Mouse (Mus musculus) left cerebral cortex, adult 18-20 months (tissue): ENCODE results near the gene Rbfox3. TPM values are rescaled to one million over a fixed set of nuclear protein-coding genes. Genes with fewer than 3 reads are reported as not detected.

ENCODE experiments used
- DNase-seq, 2 experiments: peaks; one replicate each; pipeline ENCODE4 v3.0.0; 2021 to 2022; ENCODE audit warnings: low spot score in 2 of 2, mixed read lengths in 1 of 2
- total RNA-seq, 2 experiments: library from RNA; stranded (reverse); gene quantifications; 2 replicates each; pipeline ENCODE4 v1.2.3; 2021

The Rbfox3 gene
- total RNA-seq, 2 experiments from 2014 or later, result 301 to 331 TPM

GRCm38 (mm10) chr11:118517924-118518323 lies 393.5 kb downstream of the Rbfox3 start:
- no peak for DNase-seq

GRCm38 (mm10) chr11:118512257-118512910 lies 399.0 kb downstream of the Rbfox3 start:
- no peak for DNase-seq

GRCm38 (mm10) chr11:118511851-118512250 lies 399.5 kb downstream of the Rbfox3 start:
- peak; percentile 60 to 66 for DNase-seq

GRCm38 (mm10) chr11:118508341-118508740 lies 403.1 kb downstream of the Rbfox3 start:
- no peak for DNase-seq

- peak; percentile 82 to 83 for DNase-seq
Observed at GRCm38 (mm10) chr11:118507904-118508303, 403.5 kb downstream of the Rbfox3 start.

GRCm38 (mm10) chr11:118507095-118507494 lies 404.3 kb downstream of the Rbfox3 start:
- no peak for DNase-seq

GRCm38 (mm10) chr11:118504180-118504454 lies 407.3 kb downstream of the Rbfox3 start:
- peak; percentile 43 to 66 for DNase-seq

- no peak for DNase-seq
Observed at GRCm38 (mm10) chr11:118503418-118504179, 407.8 kb downstream of the Rbfox3 start.

GRCm38 (mm10) chr11:118502990-118503389 lies 408.4 kb downstream of the Rbfox3 start:
- DNase-seq, result no peak

GRCm38 (mm10) chr11:118496066-118496689 lies 415.2 kb downstream of the Rbfox3 start:
- peak; percentile 37 to 39 for DNase-seq

- DNase-seq, result peak in 1 of 2 experiments; percentile 56
Observed at GRCm38 (mm10) chr11:118495065-118495464, 416.3 kb downstream of the Rbfox3 start.

- no peak for DNase-seq
Observed at GRCm38 (mm10) chr11:118494001-118494737, 417.2 kb downstream of the Rbfox3 start.

- DNase-seq, result no peak
Observed at GRCm38 (mm10) chr11:118493458-118493857, 417.9 kb downstream of the Rbfox3 start.

GRCm38 (mm10) chr11:118491230-118491629 lies 420.2 kb downstream of the Rbfox3 start:
- DNase-seq, result no peak

- peak; percentile 63 to 73 for DNase-seq
Observed at GRCm38 (mm10) chr11:118490566-118491218, 420.7 kb downstream of the Rbfox3 start.

- DNase-seq, result no peak
Observed at GRCm38 (mm10) chr11:118488907-118489270, 422.5 kb downstream of the Rbfox3 start.

GRCm38 (mm10) chr11:118488191-118488906 lies 423.0 kb downstream of the Rbfox3 start:
- no peak for DNase-seq

GRCm38 (mm10) chr11:118486881-118487772 lies 424.3 kb downstream of the Rbfox3 start:
- DNase-seq, result peak in 1 of 2 experiments; percentile 44

- no peak for DNase-seq
Observed at GRCm38 (mm10) chr11:118486281-118486680, 425.1 kb downstream of the Rbfox3 start.
